Mouse (Mus musculus): ENCODE data around the gene Upk3bl. TPM values are rescaled to one million over a fixed set of nuclear protein-coding genes. Genes with fewer than 3 reads are reported as not detected.
"Not testable (repeated sequence)": the region's sequence is repeated elsewhere in the genome, so short reads cannot be mapped to it uniquely, and the experiment has no call there.

Gene Upk3bl
- polyA plus RNA-seq, 1 experiment from 2014 or later = 28.1 TPM

GRCm38 (mm10) chr5:136104511-136104910, 50.2 kb downstream of the Upk3bl start:
- H3K9me3 ChIP-seq (ENCODE audit: control insufficient read depth, low read length) = no peaks in the 10 kb centered on the region
- no peak overlapping the region for H3K27ac ChIP-seq (replicated peaks; ENCODE audit: low read depth, low read length)
- no peak for ATAC-seq (ENCODE audit: low read depth)
- no peak overlapping the region for H3K4me3 ChIP-seq (ENCODE audit: low read depth, low read length)
- H3K36me3 ChIP-seq (ENCODE audit: control insufficient read depth, insufficient read depth, low read length) = no peaks in the 10 kb centered on the region
- H3K9ac ChIP-seq (ENCODE audit: low read depth, low read length) = no peak overlapping the region
- DNase-seq (ENCODE audit: low spot score) = no peak
- peaks cover 3% of the 10 kb centered on the region; the same call in 1 of the 2 replicates for H3K4me1 ChIP-seq (ENCODE audit: control insufficient read depth, insufficient read depth, low read length)
- WGBS = 90% methylated on average over 5 of the region's 5 CpGs
- H3K27me3 ChIP-seq (replicated peaks; ENCODE audit: control insufficient read depth, insufficient read depth, low read length) = 0 out of 2 replicates have a peak, but pooled peaks cover 4% of the 10 kb centered on the region
- H3K4me2 ChIP-seq (ENCODE audit: low read depth, low read length) = no peak overlapping the region

GRCm38 (mm10) chr5:136108486-136108885, 54.2 kb downstream of the Upk3bl start:
- no peak overlapping the region for H3K4me2 ChIP-seq (ENCODE audit: low read depth, low read length)
- H3K27me3 ChIP-seq (replicated peaks; ENCODE audit: control insufficient read depth, insufficient read depth, low read length) = no peaks in the 10 kb centered on the region
- no peaks in the 10 kb centered on the region for H3K36me3 ChIP-seq (ENCODE audit: control insufficient read depth, insufficient read depth, low read length)
- WGBS = 41% methylated on average over 2 of the region's 2 CpGs
- ATAC-seq (ENCODE audit: low read depth) = no peak
- no peaks in the 10 kb centered on the region for H3K9me3 ChIP-seq (ENCODE audit: control insufficient read depth, low read length)
- H3K9ac ChIP-seq (ENCODE audit: low read depth, low read length) = no peak overlapping the region
- H3K4me3 ChIP-seq (ENCODE audit: low read depth, low read length) = no peak overlapping the region
- no peak overlapping the region for H3K27ac ChIP-seq (replicated peaks; ENCODE audit: low read depth, low read length)
- no peak for DNase-seq (ENCODE audit: low spot score)
- H3K4me1 ChIP-seq (ENCODE audit: control insufficient read depth, insufficient read depth, low read length) = no peaks in the 10 kb centered on the region

- no peaks in the 10 kb centered on the region for H3K36me3 ChIP-seq (ENCODE audit: control insufficient read depth, insufficient read depth, low read length)
- no peak overlapping the region for H3K4me3 ChIP-seq (ENCODE audit: low read depth, low read length)
- no peaks in the 10 kb centered on the region for H3K27me3 ChIP-seq (replicated peaks; ENCODE audit: control insufficient read depth, insufficient read depth, low read length)
- no peaks in the 10 kb centered on the region for H3K4me1 ChIP-seq (ENCODE audit: control insufficient read depth, insufficient read depth, low read length)
- no peak for DNase-seq (ENCODE audit: low spot score)
- no peaks in the 10 kb centered on the region for H3K9me3 ChIP-seq (ENCODE audit: control insufficient read depth, low read length)
- H3K27ac ChIP-seq (replicated peaks; ENCODE audit: low read depth, low read length) = no peak overlapping the region
- H3K9ac ChIP-seq (ENCODE audit: low read depth, low read length) = no peak overlapping the region
- WGBS = 75% methylated on average over 3 of the region's 3 CpGs
- no peak overlapping the region for H3K4me2 ChIP-seq (ENCODE audit: low read depth, low read length)
- no peak for ATAC-seq (ENCODE audit: low read depth)
Observed at GRCm38 (mm10) chr5:136109042-136109441, 54.8 kb downstream of the Upk3bl start.

- not testable (repeated sequence) for H3K27me3 ChIP-seq (replicated peaks; ENCODE audit: control insufficient read depth, insufficient read depth, low read length); H3K9ac ChIP-seq (ENCODE audit: low read depth, low read length); ATAC-seq (ENCODE audit: low read depth); H3K27ac ChIP-seq (replicated peaks; ENCODE audit: low read depth, low read length); H3K9me3 ChIP-seq (ENCODE audit: control insufficient read depth, low read length); H3K36me3 ChIP-seq (ENCODE audit: control insufficient read depth, insufficient read depth, low read length); H3K4me3 ChIP-seq (ENCODE audit: low read depth, low read length); DNase-seq (ENCODE audit: low spot score); H3K4me2 ChIP-seq (ENCODE audit: low read depth, low read length)
- WGBS = 46% methylated on average over 4 of the region's 4 CpGs
- H3K4me1 ChIP-seq (ENCODE audit: control insufficient read depth, insufficient read depth, low read length) = peaks cover 14% of the 10 kb centered on the region
Observed at GRCm38 (mm10) chr5:136113546-136113945, 59.3 kb downstream of the Upk3bl start.

Small RNA genes lying within 50 kb of the gene (microRNA-seq; reads per million reads assigned to microRNA genes)
- gene Mir7035 (ENCODE audit: borderline number of aligned reads) = 1.00 reads per million

Other genes starting within 250 kb of the Upk3bl start
- 1.1 and 1.5 TPM in 2 replicates for gene Srrm3, start 247.6 kb upstream of the Upk3bl start, polyA plus RNA-seq (2014; fragmentation: Nextera tagmentation; extraction: Ambion mirVana)
- 365 and 522 TPM in 2 replicates for gene Hspb1, start 166.6 kb upstream of the Upk3bl start, polyA plus RNA-seq (2014; fragmentation: Nextera tagmentation; extraction: Ambion mirVana)
- gene Ywhag, start 119.9 kb upstream of the Upk3bl start, polyA plus RNA-seq (2014; fragmentation: Nextera tagmentation; extraction: Ambion mirVana) = 97.4 and 101 TPM in 2 replicates
- gene Ssc4d, start 80.0 kb upstream of the Upk3bl start, polyA plus RNA-seq (2014; fragmentation: Nextera tagmentation; extraction: Ambion mirVana) = 3.2 and 4.7 TPM in 2 replicates
- gene Zp3, start 74.4 kb upstream of the Upk3bl start, polyA plus RNA-seq (2014; fragmentation: Nextera tagmentation; extraction: Ambion mirVana) = 0.58 and 0.77 TPM in 2 replicates
- gene Dtx2, start 59.7 kb upstream of the Upk3bl start, polyA plus RNA-seq (2014; fragmentation: Nextera tagmentation; extraction: Ambion mirVana) = 25.2 and 25.7 TPM in 2 replicates
- 0.50 and 1.4 TPM in 2 replicates for gene Upk3b, start 16.0 kb upstream of the Upk3bl start, polyA plus RNA-seq (2014; fragmentation: Nextera tagmentation; extraction: Ambion mirVana)
- 11.4 and 13.8 TPM in 2 replicates for gene Rasa4, start 29.4 kb downstream of the Upk3bl start, polyA plus RNA-seq (2014; fragmentation: Nextera tagmentation; extraction: Ambion mirVana)
- gene Polr2j, start 62.1 kb downstream of the Upk3bl start, polyA plus RNA-seq (2014; fragmentation: Nextera tagmentation; extraction: Ambion mirVana) = 227 and 230 TPM in 2 replicates
- 29.7 and 32.0 TPM in 2 replicates for gene Lrwd1, start 81.6 kb downstream of the Upk3bl start, polyA plus RNA-seq (2014; fragmentation: Nextera tagmentation; extraction: Ambion mirVana)
- gene Alkbh4, start 81.7 kb downstream of the Upk3bl start, polyA plus RNA-seq (2014; fragmentation: Nextera tagmentation; extraction: Ambion mirVana) = 11.7 and 15.2 TPM in 2 replicates
- 12.0 and 12.4 TPM in 2 replicates for gene Orai2, start 116.2 kb downstream of the Upk3bl start, polyA plus RNA-seq (2014; fragmentation: Nextera tagmentation; extraction: Ambion mirVana)
- 48.0 and 52.0 TPM in 2 replicates for gene Prkrip1, start 144.5 kb downstream of the Upk3bl start, polyA plus RNA-seq (2014; fragmentation: Nextera tagmentation; extraction: Ambion mirVana)
- gene Sh2b2, start 192.1 kb downstream of the Upk3bl start, polyA plus RNA-seq (2014; fragmentation: Nextera tagmentation; extraction: Ambion mirVana) = 10.2 and 10.3 TPM in 2 replicates